Mouse (Mus musculus): ENCODE measurements at regions not wholly inside any gene's neighbourhood (a gene's known extent, or its start where the extent isn't known, plus 50 kb on each side); places are given as distances from the start of the nearest gene placed in this dataset.

GRCm38 (mm10) chr2:75423872-75424271 is 235.2 kb upstream of the Hnrnpa3 start:
- no peak for DNase-seq

DNA sequence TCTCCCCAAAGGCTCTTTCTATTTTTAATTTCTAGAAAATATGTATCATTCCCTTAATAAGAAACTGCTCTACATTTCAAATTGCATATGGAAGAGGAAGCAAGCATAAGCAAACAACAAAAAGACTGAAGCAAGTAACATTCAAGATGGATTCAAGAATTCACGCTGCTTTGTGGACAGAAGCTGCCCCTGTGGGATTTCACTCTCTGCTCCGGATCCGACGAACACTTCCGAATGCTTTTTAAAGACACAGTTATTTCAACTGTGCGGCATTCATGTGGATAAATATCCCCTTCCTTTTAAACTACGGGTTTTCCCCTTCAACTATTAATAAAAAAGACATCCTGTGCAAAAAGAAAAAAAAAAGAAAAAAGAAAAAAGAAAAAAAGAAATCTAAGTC is 234.7 kb upstream of the Hnrnpa3 start:
- no peak for DNase-seq

DNA sequence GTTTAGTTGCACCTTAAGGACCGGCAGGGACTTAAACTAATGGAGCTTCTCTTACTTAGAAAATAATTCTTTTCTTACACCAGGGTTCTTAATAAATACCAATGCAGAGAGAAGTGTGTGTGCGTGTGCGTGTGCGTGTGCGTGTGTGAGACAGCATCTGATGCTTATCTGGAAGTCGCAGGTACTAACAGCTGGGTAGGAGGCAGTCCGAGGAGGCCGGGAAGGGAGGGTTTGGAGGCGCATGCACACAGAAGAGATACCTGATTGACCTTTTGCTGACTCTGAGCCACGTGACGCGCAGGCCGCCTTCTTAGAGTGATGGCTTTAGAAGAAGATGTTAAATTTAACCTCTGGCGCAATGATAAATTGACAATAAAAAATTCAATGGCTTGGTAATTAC is 234.2 kb upstream of the Hnrnpa3 start:
- DNase-seq = no peak

DNA sequence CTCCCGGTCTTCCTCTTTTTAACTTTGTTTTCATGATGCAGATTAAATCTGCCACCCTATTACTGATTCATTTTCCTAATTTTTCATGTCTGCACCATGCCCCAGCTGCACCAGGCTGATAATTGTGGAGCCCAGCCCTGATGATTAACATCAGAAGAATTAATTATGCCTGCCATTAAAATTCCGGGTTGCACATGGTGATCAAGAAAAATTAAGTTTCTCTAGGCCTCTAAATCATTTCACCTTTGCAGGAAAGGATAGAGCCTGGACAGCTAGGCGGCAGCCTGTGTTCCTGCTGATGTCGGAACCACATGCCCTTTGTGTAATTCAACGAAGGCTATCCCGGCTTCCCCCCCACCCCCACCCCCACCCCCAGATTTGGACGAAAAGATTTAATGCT is 233.7 kb upstream of the Hnrnpa3 start:
- DNase-seq = no peak

DNA sequence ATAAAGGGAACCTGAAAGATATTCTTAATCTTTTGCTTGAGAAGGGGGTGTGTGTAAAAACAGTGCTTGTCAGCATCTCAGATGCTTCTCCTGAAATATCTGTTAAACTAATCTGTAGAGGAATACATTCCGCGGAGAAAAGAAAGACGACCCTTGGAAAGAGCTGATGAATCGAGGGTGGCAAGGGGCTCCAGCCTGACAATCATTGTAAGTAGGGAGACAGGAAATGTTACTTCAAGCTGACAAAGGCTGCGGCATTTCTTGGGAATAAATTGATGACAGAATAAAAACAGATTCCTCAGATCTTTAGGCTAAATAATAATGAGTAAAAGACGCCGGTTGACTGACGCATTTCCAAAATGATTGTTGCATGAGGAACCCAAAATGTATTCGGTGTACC is 233.3 kb upstream of the Hnrnpa3 start:
- no peak for DNase-seq

GRCm38 (mm10) chr2:75427936-75428458 is 231.1 kb upstream of the Hnrnpa3 start:
- DNase-seq = no peak

DNA sequence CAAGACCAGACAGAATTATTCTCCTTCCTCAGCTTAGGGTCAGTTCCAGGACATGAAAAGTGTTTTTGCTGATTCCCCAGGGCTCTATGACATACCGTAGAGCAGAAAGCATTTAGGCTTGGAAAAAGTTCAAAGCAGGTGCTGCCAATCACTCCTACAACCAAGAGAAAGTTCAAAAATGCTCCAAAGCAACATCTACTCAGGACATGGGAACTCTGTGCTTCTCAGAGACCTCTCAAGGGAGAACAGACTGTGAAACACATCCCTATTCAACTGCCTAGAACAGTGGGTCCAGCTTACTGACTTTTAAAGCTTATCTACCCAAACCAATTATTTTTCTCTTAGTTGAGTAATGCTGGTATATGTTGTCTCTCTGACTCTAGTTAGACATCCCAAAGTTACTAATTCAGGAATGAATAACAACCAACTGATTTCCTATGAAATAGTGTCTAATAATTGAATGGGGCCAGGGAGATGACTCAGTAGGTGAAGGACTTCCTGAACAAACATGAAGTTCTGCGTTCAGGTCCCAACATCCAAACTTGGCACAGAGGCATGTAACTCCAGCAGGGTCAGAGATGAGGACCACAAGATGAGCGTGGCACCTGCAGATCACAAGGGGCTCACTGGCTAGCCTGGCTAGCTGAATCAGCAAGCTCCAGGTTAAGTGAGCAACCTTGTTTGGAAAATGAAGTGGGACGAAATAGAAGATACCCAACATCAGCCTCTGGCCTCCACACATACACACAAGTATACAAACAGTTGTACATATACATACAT is 228.7 kb upstream of the Hnrnpa3 start:
- DNase-seq = no peak

DNA sequence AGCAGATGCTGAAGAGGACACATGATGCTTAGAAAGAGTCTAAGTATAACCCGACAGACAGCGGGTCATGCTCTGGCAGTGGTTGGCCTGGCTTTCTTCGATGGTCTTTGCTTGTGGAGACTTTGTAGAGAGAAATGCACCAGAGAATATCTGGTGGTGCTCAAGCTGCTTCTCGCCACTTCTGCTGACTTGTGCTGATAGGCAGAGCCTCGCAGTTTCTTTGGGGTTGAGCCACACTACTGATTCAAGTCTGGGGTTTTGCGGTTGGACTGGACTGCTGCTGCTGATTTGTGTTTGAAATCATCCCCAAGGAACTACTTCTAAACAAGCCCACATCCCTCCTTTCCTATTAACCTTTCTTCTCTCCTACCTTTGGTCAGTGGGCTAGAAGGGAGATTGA is 227.1 kb upstream of the Hnrnpa3 start:
- DNase-seq = no peak

DNA sequence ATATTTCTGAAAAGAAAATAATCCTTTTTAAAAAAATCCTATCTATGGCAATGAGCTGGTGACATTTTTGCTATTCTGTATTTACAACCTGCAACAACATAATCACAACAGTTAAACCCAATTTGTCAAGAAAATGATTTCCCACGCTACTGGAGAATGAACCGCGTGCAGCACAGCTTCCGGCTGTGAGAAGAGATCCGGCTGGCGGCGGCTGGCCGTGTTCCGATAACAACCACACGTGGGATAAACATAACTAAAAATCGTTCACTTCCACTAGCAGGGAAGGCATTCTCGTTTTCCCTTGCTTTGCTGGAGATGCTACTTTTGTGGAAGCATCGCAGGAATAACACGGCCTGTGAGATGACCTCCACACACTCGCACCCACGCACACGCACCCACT is 224.5 kb upstream of the Hnrnpa3 start:
- DNase-seq = no peak

GRCm38 (mm10) chr2:75439522-75440230 is 219.4 kb upstream of the Hnrnpa3 start:
- DNase-seq = no peak

DNA sequence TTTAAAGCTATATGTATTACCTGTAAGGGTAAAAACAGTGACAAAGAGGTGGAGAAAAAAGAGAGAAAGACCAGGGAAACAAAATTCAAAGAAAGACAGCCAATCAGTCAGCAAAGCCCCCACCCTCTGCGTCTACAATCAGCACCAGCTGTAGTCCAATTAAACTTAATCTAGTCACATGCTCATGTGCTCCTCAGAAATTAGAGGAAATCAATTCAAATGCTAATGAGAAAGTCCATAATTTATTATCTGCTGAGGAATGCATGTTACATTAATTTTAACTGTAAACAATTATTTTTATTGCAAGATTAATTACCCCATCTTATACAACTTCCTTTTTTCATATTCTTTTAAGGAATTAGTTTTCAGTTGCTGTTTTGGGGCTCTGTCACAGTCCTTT is 216.4 kb upstream of the Hnrnpa3 start:
- DNase-seq = no peak

DNA sequence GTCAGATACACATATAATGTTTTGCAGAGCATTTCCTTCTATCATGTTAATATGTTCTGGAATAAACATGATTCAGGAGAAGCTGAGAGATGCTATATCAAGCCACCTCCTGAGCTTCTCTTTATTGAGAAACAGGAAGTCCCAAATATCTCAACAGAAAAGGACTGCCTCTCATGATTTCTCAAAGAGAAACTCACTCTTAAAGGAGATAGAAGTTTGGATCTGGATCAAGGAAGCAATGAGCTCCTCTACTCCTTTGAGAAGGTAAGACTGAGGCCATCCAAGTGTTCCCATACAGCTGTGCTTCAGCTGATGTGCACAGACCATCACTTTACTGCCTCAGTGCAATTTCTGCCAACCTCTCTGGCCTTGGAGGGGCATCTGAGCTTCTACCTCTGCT is 213.9 kb upstream of the Hnrnpa3 start:
- no peak for DNase-seq

GRCm38 (mm10) chr2:75446996-75447715 is 211.9 kb upstream of the Hnrnpa3 start:
- DNase-seq = no peak

DNA sequence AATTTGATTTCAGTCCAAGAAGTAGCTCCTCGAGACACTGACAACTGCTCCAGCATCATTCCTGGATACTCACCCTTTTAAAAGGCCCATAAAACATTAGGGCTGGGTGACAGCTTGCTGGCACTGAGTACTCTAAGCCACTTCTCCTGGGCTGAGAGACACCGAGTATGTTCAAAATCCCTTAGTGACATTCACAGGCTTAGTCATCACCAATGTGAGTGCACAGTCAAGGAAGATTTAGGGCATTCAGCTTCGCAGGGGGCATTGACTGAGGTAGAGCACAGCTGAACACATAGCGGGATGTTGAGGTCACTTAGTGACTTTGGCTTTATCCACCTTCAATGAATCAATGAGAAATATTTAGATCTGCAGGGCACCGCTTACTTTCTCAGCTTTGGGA is 210.8 kb upstream of the Hnrnpa3 start:
- DNase-seq = no peak

DNA sequence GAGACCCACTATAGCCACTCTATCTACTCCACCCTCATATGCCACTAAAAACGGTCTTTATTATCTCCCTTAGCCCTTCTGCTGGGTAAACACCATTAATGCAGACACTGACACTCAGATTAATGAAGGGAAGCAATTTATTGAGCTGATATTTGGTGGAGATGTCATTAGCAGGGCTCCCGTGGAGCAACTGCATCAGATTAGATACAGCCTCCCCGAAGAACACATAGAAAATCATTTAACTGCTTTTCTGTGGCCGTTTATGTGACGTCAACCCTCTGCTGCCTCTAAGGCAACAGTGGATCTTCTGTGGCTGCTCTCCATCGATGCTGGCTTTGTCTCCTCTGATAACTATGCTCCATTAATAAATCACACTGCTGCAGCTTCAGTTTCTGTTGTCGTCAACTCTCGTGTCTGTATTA is 207.2 kb upstream of the Hnrnpa3 start:
- no peak for DNase-seq

DNA sequence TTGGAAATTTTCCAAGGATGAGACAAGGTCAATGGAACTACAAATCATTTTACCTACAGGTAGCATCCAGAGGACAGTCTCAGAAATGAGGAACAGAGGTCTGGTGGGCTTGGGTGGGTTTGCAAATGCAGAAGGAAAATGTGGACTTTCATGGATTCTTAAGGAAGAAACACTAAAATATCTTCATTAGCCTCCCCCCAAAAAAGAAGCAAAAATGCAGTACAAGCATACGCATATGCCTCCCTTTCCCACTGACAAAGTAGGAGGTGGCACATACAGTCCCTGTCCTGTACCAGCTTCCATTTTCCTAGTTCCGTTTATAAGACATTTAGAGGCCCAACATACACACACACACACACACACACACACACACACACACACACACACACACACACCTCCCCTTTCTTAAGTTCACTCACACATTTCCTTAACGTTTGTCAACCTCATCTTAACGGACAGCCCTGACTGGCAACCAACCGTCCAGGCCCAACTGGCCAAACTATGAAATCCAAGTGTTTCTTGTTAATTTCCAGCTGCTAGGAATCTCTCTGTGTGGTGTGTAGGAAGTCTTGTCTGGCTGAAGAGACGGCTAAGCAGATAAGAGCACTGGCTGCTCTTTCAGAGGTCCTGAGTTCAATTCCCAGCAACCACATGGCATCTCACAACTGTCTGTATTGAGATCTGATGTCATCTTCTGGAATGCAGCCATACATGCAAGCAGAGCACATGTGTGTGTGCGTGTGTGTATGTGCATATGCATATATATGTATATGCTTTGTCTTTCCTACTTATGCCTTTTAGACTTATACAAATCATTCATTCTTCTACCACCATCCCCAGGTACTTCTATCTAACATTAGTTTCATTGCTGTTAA is 206.6 kb upstream of the Hnrnpa3 start:
- no peak for DNase-seq

DNA sequence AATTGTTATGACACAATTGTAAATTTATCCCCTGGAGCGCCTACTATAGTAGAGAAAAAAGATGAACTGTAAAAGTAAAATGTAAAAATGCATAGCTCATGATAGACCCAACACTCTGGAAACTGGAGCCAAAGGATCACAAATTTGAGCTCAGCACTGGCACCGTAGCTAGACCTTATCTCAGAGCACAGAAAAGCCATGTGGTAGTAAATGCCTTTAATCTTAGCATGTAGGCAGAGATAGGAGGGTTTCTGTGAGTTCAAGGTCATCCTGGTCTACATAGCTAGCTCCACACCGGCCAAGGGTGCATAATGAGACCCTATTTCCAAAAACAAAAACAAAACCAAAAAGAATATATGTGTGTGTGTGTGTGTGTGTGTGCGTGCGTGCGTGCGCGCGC is 203.6 kb upstream of the Hnrnpa3 start:
- DNase-seq = no peak

GRCm38 (mm10) chr2:75456272-75456671 is 202.8 kb upstream of the Hnrnpa3 start:
- no peak for DNase-seq

- no peak for DNase-seq
These were observed 201.6 kb upstream of the Hnrnpa3 start for GRCm38 (mm10) chr2:75457423-75457822.

DNA sequence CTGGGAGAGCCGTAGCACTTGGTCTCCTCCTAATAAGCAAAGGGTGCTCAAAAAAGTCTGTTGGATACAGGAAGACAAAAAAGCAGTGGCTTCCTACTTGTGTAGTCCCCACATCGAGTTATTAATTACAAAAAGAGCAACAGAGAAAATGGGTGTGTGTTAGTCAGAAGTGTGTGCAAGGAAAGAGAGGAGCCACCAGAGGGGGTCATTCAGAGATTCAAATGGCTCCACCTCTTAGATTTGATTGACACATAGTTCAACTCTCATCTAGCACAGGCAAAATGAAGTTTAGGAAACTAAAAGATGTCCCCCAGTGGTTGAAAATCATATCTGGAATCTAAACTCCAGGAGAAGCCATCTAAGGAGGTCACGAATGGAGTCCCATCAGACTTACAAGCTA is 200.2 kb upstream of the Hnrnpa3 start:
- no peak for DNase-seq

GRCm38 (mm10) chr2:75460419-75460818 is 198.6 kb upstream of the Hnrnpa3 start:
- no peak for DNase-seq

- no peak for DNase-seq
These were observed 198.0 kb upstream of the Hnrnpa3 start for GRCm38 (mm10) chr2:75461019-75461418.
